Mouse (Mus musculus) olfactory bulb, adult 2 months (tissue): ENCODE measurements at regions not wholly inside any gene's neighbourhood (a gene's known extent, or its start where the extent isn't known, plus 50 kb on each side); places are given as distances from the start of the nearest gene placed in this dataset.

Source experiments
- CTCF ChIP-seq: fragments of 200-500 bp; IDR thresholded peaks from 2 replicates; pipeline ENCODE4 v1.5.1; 2012; ENCODE audit warnings: low read depth, mild to moderate bottlenecking, low read length, moderate library complexity; ENCODE audit not compliant: insufficient read depth
- POLR2A ChIP-seq: fragments of 200-500 bp; IDR thresholded peaks from 2 replicates; pipeline ENCODE4 v1.6.1; 2012; ENCODE audit warnings: mild to moderate bottlenecking, low read depth, low read length, moderate library complexity; ENCODE audit not compliant: insufficient read depth

DNA sequence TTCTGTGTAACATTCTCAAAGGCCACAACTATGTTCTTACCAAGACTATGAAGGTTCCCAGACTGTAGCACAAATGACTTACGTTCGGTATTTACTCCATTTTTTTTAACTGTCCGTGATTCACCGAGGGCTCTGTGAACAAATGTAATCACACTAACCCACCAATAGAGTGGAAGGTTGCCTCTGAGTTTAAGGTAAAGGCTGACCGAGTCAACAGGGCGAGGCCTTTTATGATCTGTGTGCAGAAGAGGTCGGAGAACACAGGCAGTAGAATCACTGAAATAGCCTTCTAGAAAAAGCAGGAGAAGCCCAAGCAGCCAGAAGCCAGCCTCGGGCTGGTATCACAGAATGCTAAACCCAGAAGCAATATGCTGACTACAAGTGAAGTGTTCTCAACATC, 218.9 kb upstream of the Erbb4 start:
- no peak for TF ChIP-seq CTCF
- no peak for TF ChIP-seq POLR2A
